Mouse (Mus musculus) thymus, postnatal 0 days (tissue): Measurements from ENCODE around the gene Bnip3. TPM values are rescaled to one million over a fixed set of nuclear protein-coding genes. Genes with fewer than 3 reads are reported as not detected.

Experiments
- DNase-seq: peaks from one replicate; pipeline ENCODE4 v3.0.0-alpha.2; 2015; ENCODE audit warnings: low spot score
- polyA plus RNA-seq: library from polyadenylated mRNA; unstranded; fragments of >200 nt; fragmentation: Nextera tagmentation; extraction: Ambion mirVana; gene quantifications from 2 replicates; pipeline ENCODE4 v1.2.1, GENCODE M21; 2015

The Bnip3 gene
- polyA plus RNA-seq, 1 experiment from 2014 or later: 42.5 TPM

GRCm38 (mm10) chr7:138845544-138846391 lies 63.6 kb downstream of the Bnip3 start, which contains the start of the genes Ppp2r2d and Mapk1ip1:
Gene Ppp2r2d, plus strand, starts transcription at chr7:138846079.
Gene Mapk1ip1, minus strand, starts transcription at chr7:138846273.
- DNase-seq: peak; percentile 94

GRCm38 (mm10) chr7:138845111-138845510 lies 64.2 kb downstream of the Bnip3 start:
- DNase-seq: no peak

DNA sequence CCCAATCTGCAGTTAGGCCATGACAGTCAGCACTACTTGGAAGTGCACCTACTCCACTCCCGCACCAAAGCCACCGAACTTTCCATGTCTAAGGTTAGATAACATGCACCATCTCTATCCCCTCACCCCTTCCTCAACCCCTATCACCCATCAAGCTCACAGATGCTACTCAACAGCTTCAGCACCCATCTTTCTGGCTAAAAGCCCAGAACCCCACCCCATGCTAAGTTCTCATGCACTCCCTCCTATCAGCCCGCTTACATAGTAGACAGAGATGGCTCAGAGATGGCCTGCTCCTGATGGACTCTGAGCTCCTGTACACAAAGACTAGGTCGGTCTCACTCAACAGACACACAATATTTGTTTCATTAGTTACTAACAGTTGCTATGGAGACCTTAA lies 65.9 kb downstream of the Bnip3 start:
- DNase-seq: no peak

DNA sequence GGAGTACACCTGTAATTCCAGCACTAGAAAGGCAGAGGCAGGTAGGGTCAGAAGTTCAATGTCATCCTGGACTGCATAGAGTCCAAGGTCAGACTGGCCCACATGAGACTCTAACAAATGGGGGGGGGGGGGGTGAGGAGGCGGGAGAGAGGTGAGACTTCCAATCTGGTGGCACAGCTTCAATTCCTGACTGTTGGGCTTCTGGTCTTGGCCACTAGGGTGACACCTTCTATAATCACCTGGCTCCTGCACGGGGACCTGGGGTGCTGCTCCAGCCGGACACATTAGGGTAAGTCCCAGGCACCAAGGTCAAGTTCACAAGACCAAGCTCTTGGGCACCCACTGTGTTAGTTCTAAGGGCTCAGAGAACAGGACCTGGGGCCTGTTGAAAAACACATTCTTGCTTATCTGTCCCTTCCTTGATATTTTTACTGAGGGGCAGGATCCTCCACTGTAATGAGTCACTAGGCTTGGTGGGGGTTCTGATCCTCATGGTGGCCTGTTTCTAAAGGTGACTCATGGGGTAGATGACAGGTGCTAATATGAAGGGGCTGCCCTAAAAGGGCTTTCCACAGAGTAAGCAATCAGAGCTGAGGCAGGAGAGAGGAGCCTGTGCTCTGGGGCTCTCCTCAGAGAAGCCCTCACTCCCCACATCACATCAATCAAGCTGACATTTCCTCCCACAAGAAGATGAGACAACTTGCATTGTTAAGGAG lies 67.7 kb downstream of the Bnip3 start:
- peak; percentile 7 for DNase-seq

Other genes with a start within 250 kb of the Bnip3 start
- 26.5 and 32.3 TPM in 2 replicates for gene Ppp2r2d, start 63.4 kb downstream of the Bnip3 start, polyA plus RNA-seq
- 16.2 and 16.7 TPM in 2 replicates for gene Mapk1ip1, start 63.2 kb downstream of the Bnip3 start, polyA plus RNA-seq
- gene Jakmip3, start 31.2 kb upstream of the Bnip3 start, polyA plus RNA-seq: not detected in 2 replicates
- 0.13 and 0.22 TPM in 2 replicates for gene Dpysl4, start 176.5 kb upstream of the Bnip3 start, polyA plus RNA-seq